Mouse (Mus musculus): Measurements from ENCODE around the gene Gal3st2b.
"Not testable (repeated sequence)": the region's sequence is repeated elsewhere in the genome, so short reads cannot be mapped to it uniquely, and the experiment has no call there.

Gene Gal3st2b

GRCm38 (mm10) chr1:93986167-93986566, 68.1 kb downstream of the Gal3st2b start:
- no peak for DNase-seq

DNA sequence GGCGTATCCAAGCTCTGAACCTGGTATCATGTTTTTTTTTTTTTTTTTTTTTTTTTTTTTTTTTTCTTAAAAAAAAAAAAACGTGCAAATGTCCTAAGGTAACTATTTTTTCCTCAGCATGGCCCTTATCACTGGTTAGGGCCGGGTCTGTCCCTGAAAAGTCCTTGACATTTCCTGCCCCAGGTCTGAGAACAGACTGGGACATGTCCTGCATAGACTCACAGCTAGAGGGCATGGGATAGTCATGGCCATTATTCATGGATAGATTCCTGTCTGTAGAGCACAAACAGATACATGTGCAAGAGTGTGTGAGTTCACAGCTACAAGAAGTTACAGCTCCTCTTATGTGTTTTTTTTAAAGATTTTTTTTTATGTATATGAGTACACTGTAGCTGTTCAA, 70.7 kb downstream of the Gal3st2b start:
- DNase-seq = no peak

DNA sequence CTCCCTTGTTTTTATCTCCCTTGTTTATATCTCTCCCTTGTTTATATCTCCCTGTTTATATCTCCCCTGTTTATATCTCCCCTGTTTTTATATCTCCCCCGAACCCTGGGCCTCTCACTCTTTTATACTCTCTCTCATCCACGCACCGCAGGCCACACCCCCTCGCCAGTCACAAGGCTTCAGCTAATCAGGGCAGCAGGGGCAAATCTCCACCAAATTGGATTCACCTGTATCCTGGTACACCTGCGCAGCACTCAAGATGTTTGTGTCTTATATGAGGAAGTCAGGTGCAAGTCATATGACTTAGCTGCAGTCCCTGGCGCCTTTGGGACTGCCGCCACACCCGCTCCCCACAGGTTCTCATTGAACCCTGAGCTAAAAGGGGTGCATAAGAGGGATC, 72.1 kb downstream of the Gal3st2b start, which contains the start of gene Gal3st2c:
Gene Gal3st2c (plus strand): TSS at position 301 of the 400 bp plus-strand sequence.
- not testable (repeated sequence) for DNase-seq

DNA sequence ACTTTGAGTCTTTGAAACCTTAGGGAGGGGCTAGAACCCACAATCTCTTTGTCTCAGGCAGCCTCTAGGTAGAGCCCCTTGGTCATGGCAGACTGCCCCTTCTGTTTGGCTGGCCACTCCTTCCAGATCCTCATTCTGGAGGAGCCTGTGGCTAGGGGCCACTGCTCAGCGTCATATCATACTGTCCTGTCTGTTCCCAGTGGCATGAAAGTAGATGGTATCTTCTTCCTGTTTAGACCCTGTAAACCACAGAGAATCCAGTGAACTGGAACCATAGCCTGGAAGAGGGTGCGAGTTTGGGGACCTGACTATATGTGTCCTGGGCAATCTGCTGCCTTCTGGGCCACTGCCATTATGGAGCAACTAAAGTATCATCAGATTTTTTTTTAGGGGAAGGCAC, 73.0 kb downstream of the Gal3st2b start:
- DNase-seq = not testable (repeated sequence)

DNA sequence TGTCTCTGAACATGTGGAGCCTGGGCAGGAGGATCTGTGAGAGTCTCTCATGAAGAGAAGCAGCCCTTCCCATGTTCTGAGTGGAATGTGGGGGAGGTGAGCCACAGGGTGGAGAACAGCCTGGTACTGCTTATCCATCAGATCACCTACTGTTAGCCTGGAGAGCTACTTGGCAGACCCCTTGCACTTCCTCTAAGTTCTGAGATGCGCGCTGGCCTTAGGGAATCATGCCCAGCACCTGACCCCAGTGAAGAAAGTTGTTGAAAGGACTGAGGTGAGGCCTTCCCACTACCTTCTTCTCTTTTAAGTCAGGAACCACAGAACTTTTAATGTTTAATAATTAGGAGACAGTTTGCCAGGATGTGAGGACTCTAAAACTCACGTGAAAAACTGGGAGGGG, 73.4 kb downstream of the Gal3st2b start:
- not testable (repeated sequence) for DNase-seq

All from cerebellum, adult 9-10 months (tissue).